Mouse (Mus musculus) liver, embryonic 11.5 days (tissue): ENCODE results near the gene Myl10. TPM values are rescaled to one million over a fixed set of nuclear protein-coding genes. Genes with fewer than 3 reads are reported as not detected.
"Not testable (repeated sequence)": the region's sequence is repeated elsewhere in the genome, so short reads cannot be mapped to it uniquely, and the experiment has no call there.

Experiments used
- ATAC-seq: fragments of 200-750 bp; cut with Nextera tagmentation; replicated peaks from 2 replicates; pipeline ENCODE4 v1.8.0; 2017; ENCODE audit warnings: moderate number of reproducible peaks, mild to moderate bottlenecking, moderate TSS enrichment, moderate library complexity; ENCODE audit not compliant: low FRiP score
- DNase-seq: peaks from one replicate; pipeline ENCODE4 v3.0.0-alpha.2; 2017; ENCODE audit warnings: low spot score
- H3K27ac ChIP-seq: fragments of 300-500 bp; sonication (generic); 2 replicates; pipeline ENCODE4 v1.5.1; 2014; ENCODE audit warnings: mild to moderate bottlenecking, low read depth, low read length, control low read depth
- H3K27me3 ChIP-seq: fragments of 300-500 bp; sonication (generic); replicated peaks from 2 replicates; pipeline ENCODE4 v1.6.1; 2014; ENCODE audit warnings: low read length, mixed read lengths; ENCODE audit not compliant: control insufficient read depth, insufficient read depth
- H3K36me3 ChIP-seq: fragments of 300-500 bp; sonication (generic); 2 replicates; pipeline ENCODE4 v1.6.1; 2014; ENCODE audit warnings: mild to moderate bottlenecking, low read length, moderate library complexity, mixed read lengths; ENCODE audit not compliant: control insufficient read depth, insufficient read depth
- H3K4me1 ChIP-seq: fragments of 300-500 bp; sonication (generic); replicated peaks from 2 replicates; pipeline ENCODE4 v1.6.1; 2014; ENCODE audit warnings: low read length, mixed read lengths; ENCODE audit not compliant: control insufficient read depth, insufficient read depth
- H3K4me2 ChIP-seq: fragments of 300-500 bp; sonication (generic); 2 replicates; pipeline ENCODE4 v1.6.1; 2014; ENCODE audit warnings: mild to moderate bottlenecking, control low read depth, moderate library complexity
- H3K4me3 ChIP-seq: fragments of 300-500 bp; sonication (generic); 2 replicates; pipeline ENCODE4 v1.5.1; 2014; ENCODE audit warnings: low read depth, low read length, control low read depth
- H3K9ac ChIP-seq: fragments of 300-500 bp; sonication (generic); 2 replicates; pipeline ENCODE4 v1.6.1; 2014; ENCODE audit warnings: low read depth, low read length, control low read depth
- H3K9me3 ChIP-seq: fragments of 300-500 bp; sonication (generic); 2 replicates; pipeline ENCODE4 v1.6.1; 2016; ENCODE audit warnings: low read length, inconsistent platforms, mixed read lengths; ENCODE audit not compliant: control insufficient read depth
- WGBS: fragments of 180-500 bp; shearing (Covaris S2); extraction: QIAGEN DNeasy Blood & Tissue Kit; methylation state at CpG from one replicate; pipeline ENCODE4 v1.1.7; 2014; 5-methylcytosine and 5-hydroxymethylcytosine counted together
- polyA plus RNA-seq: library from polyadenylated mRNA; unstranded; fragments of >200 nt; fragmentation: Nextera tagmentation; extraction: Ambion mirVana; gene quantifications from 2 replicates; pipeline ENCODE4 v1.2.1, GENCODE M21; 2014

Gene Myl10
- polyA plus RNA-seq, 1 experiment from 2014 or later: not detected

- H3K27ac ChIP-seq: no peak overlapping the region
- DNase-seq (no peak), ATAC-seq (no peak)
- no peak overlapping the region for H3K9ac ChIP-seq
- peak overlapping the region; percentile 32; the same call in 1 of the 2 replicates for H3K4me2 ChIP-seq
- peaks cover 11% of the 10 kb centered on the region for H3K27me3 ChIP-seq
- H3K4me1 ChIP-seq: no peaks in the 10 kb centered on the region
- WGBS: 24% methylated on average over 32 of the region's 32 CpGs
- no peaks in the 10 kb centered on the region for H3K9me3 ChIP-seq
- no peak overlapping the region for H3K4me3 ChIP-seq
- H3K36me3 ChIP-seq: no peaks in the 10 kb centered on the region
These were observed 21.4 kb downstream of the Myl10 start for GRCm38 (mm10) chr5:136714232-136714875.

GRCm38 (mm10) chr5:136714879-136715278 lies 21.9 kb downstream of the Myl10 start:
- no peaks in the 10 kb centered on the region for H3K4me1 ChIP-seq
- no peak overlapping the region for H3K4me3 ChIP-seq
- no peak overlapping the region for H3K9ac ChIP-seq
- DNase-seq: peak; percentile 50
- no peak for ATAC-seq
- peak overlapping the region; percentile 32; the same call in 1 of the 2 replicates for H3K4me2 ChIP-seq
- peaks cover 11% of the 10 kb centered on the region for H3K27me3 ChIP-seq
- no peaks in the 10 kb centered on the region for H3K9me3 ChIP-seq
- WGBS: 17% methylated on average over 11 of the region's 11 CpGs
- no peaks in the 10 kb centered on the region for H3K36me3 ChIP-seq
- H3K27ac ChIP-seq: no peak overlapping the region

- Histone ChIP-seq H3K4me2 (no peak overlapping the region), H3K36me3 (no peaks in the 10 kb centered on the region), H3K4me1 (no peaks in the 10 kb centered on the region), H3K9ac (no peak overlapping the region), H3K27me3 (peaks cover 11% of the 10 kb centered on the region), H3K9me3 (no peaks in the 10 kb centered on the region), H3K27ac (no peak overlapping the region), H3K4me3 (no peak overlapping the region)
- DNase-seq (no peak), ATAC-seq (no peak)
- WGBS: 58% methylated on average over 10 of the region's 10 CpGs
These were observed 24.0 kb downstream of the Myl10 start for GRCm38 (mm10) chr5:136716696-136717572.

DNA sequence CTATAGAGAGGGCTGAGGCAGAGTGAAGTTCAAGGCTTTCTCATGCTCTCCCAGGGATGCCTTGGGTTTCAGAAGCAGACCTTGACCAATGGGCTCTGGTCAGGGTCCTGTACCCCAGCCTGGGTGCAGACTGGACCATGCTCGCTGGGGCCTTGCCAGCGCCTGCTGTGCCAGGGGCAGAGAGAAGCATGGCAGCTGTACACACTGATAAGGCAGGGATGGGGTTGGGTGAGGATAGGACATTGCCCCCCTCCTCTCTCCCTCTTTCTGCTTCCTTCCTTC lies 24.6 kb downstream of the Myl10 start:
- ATAC-seq (no peak), DNase-seq (no peak)
- Histone ChIP-seq H3K27ac (no peak overlapping the region), H3K27me3 (peaks cover 11% of the 10 kb centered on the region), H3K36me3 (no peaks in the 10 kb centered on the region), H3K4me3 (no peak overlapping the region), H3K4me2 (no peak overlapping the region), H3K4me1 (no peaks in the 10 kb centered on the region), H3K9ac (no peak overlapping the region), H3K9me3 (no peaks in the 10 kb centered on the region)
- WGBS: 87% methylated on average over 2 of the region's 2 CpGs

DNA sequence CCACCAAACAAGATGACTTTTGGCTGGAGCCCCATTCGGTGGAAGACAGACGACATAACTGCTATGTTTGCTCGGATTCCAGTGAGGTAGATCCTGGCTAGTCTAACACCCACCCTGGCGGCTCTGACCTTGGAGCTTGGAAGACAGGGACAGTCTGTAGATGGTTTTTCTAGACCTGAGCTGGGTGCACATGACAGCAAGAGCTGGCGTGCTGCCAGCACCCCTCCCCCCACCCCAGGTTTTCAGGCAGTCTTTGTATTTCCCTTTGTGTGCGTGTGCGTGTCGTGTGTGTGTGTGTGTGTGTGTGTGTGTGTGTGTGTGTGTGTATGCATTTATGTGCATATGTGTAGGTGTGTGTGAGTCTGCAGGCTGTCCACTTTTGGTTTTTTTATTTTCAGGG lies 25.7 kb downstream of the Myl10 start:
- Histone ChIP-seq H3K27ac (no peak overlapping the region), H3K27me3 (peaks cover 11% of the 10 kb centered on the region), H3K4me1 (no peaks in the 10 kb centered on the region), H3K9me3 (no peaks in the 10 kb centered on the region), H3K36me3 (no peaks in the 10 kb centered on the region), H3K4me2 (no peak overlapping the region), H3K4me3 (no peak overlapping the region), H3K9ac (no peak overlapping the region)
- ATAC-seq: no peak
- 76% methylated on average over 8 of the region's 8 CpGs for WGBS
- DNase-seq: no peak

DNA sequence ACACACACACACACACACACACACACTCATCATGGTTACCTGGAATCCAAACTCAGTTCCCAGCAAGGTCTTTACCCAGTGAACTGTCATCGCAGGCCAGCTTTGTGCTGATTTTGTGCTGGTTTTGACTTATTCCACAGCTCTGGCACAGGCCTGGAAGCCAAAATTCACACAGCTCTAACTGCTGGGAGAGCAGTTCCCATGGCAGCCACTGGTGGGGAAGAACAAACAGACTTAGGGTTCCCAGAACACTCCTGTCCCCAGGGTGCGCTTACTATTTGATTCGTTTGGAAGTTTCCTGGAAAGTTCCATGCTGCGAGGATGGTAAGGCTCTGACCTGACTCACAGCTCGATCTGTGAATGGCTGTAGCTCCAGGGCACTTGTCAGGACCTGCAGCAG lies 28.6 kb downstream of the Myl10 start:
- H3K4me1 ChIP-seq: no peaks in the 10 kb centered on the region
- 80% methylated on average over 5 of the region's 5 CpGs for WGBS
- ATAC-seq (no peak), DNase-seq (no peak)
- no peaks in the 10 kb centered on the region for H3K9me3 ChIP-seq
- H3K9ac ChIP-seq: no peak overlapping the region
- no peak overlapping the region for H3K4me2 ChIP-seq
- no peak overlapping the region for H3K27ac ChIP-seq
- H3K36me3 ChIP-seq: no peaks in the 10 kb centered on the region
- no peak overlapping the region for H3K4me3 ChIP-seq
- H3K27me3 ChIP-seq: no peaks in the 10 kb centered on the region

- not testable (repeated sequence) for H3K9me3 ChIP-seq, H3K36me3 ChIP-seq, H3K4me3 ChIP-seq, ATAC-seq, H3K27me3 ChIP-seq, H3K4me1 ChIP-seq, DNase-seq, H3K9ac ChIP-seq, H3K4me2 ChIP-seq, H3K27ac ChIP-seq
- 80% methylated on average over 4 of the region's 5 CpGs for WGBS
These were observed 33.3 kb downstream of the Myl10 start for GRCm38 (mm10) chr5:136726271-136726670.

- no peaks in the 10 kb centered on the region for H3K9me3 ChIP-seq
- 60% methylated on average over 6 of the region's 6 CpGs for WGBS
- H3K27ac ChIP-seq: no peak overlapping the region
- no peaks in the 10 kb centered on the region for H3K4me1 ChIP-seq
- no peak for DNase-seq
- no peak overlapping the region for H3K4me2 ChIP-seq
- H3K36me3 ChIP-seq: no peaks in the 10 kb centered on the region
- H3K27me3 ChIP-seq: no peaks in the 10 kb centered on the region
- no peak overlapping the region for H3K9ac ChIP-seq
- H3K4me3 ChIP-seq: no peak overlapping the region
- no peak for ATAC-seq
These were observed 46.0 kb downstream of the Myl10 start for GRCm38 (mm10) chr5:136738918-136739317.

GRCm38 (mm10) chr5:136746596-136746995 lies 53.6 kb downstream of the Myl10 start:
- Histone ChIP-seq H3K4me3 (no peak overlapping the region), H3K9ac (no peak overlapping the region), H3K27ac (no peak overlapping the region), H3K9me3 (peaks cover 17% of the 10 kb centered on the region), H3K4me1 (no peaks in the 10 kb centered on the region), H3K27me3 (no peaks in the 10 kb centered on the region), H3K4me2 (no peak overlapping the region), H3K36me3 (no peaks in the 10 kb centered on the region)
- no peak for ATAC-seq
- DNase-seq: no peak
- 67% methylated on average over 9 of the region's 9 CpGs for WGBS
